Mouse (Mus musculus) lung, embryonic 14.5 days (tissue): ENCODE results near the gene Gm42421. TPM values are rescaled to one million over a fixed set of nuclear protein-coding genes. Genes with fewer than 3 reads are reported as not detected.
A peak's percentile ranks its signal among the peaks of the same experiment; 100 is the strongest.

Experiments
- ATAC-seq: fragments of 200-750 bp; cut with Nextera tagmentation; 2 replicates; pipeline ENCODE4 v1.8.0; 2017; ENCODE audit warnings: mild to moderate bottlenecking, moderate TSS enrichment, moderate library complexity; ENCODE audit not compliant: insufficient read depth
- DNase-seq: peaks from one replicate; pipeline ENCODE4 v3.0.0-alpha.2; 2015
- H3K27ac ChIP-seq: fragments of 300-500 bp; sonication (generic); 2 replicates; pipeline ENCODE4 v1.5.1; 2014; ENCODE audit warnings: low read depth, mild to moderate bottlenecking, moderate library complexity
- H3K27me3 ChIP-seq: fragments of 300-500 bp; sonication (generic); 2 replicates; pipeline ENCODE4 v1.6.1; 2014; ENCODE audit warnings: low read length, control low read depth; ENCODE audit not compliant: insufficient read depth
- H3K36me3 ChIP-seq: fragments of 300-500 bp; sonication (generic); 2 replicates; pipeline ENCODE4 v1.6.1; 2014; ENCODE audit warnings: control low read depth; ENCODE audit not compliant: insufficient read depth
- H3K4me1 ChIP-seq: fragments of 300-500 bp; sonication (generic); 2 replicates; pipeline ENCODE4 v1.6.1; 2014; ENCODE audit warnings: antibody characterized with exemption, control low read depth; ENCODE audit not compliant: insufficient read depth
- H3K4me2 ChIP-seq: fragments of 300-500 bp; sonication (generic); 2 replicates; pipeline ENCODE4 v1.6.1; 2014; ENCODE audit warnings: mild to moderate bottlenecking
- H3K4me3 ChIP-seq: fragments of 300-500 bp; sonication (generic); 2 replicates; pipeline ENCODE4 v1.5.1; 2014; ENCODE audit warnings: low read depth, low read length
- H3K9ac ChIP-seq: fragments of 300-500 bp; sonication (generic); 2 replicates; pipeline ENCODE4 v1.6.1; 2014
- H3K9me3 ChIP-seq: fragments of 300-500 bp; sonication (generic); 2 replicates; pipeline ENCODE4 v1.6.1; 2016; ENCODE audit warnings: low read depth, low read length, control low read depth
- CTCF ChIP-seq: IDR thresholded peaks from 2 replicates; pipeline ENCODE4 v1.5.1; 2016; ENCODE audit warnings: antibody characterized with exemption, low read depth
- WGBS: fragments of 180-500 bp; shearing (Covaris S2); extraction: QIAGEN DNeasy Blood & Tissue Kit; methylation state at CpG from one replicate; pipeline ENCODE4 v1.1.7; 2014; 5-methylcytosine and 5-hydroxymethylcytosine counted together
- polyA plus RNA-seq: library from polyadenylated mRNA; unstranded; fragments of >200 nt; fragmentation: Nextera tagmentation; extraction: Ambion mirVana; gene quantifications from 2 replicates; pipeline ENCODE4 v1.2.1, GENCODE M21; 2014

Gene Gm42421
- polyA plus RNA-seq, 1 experiment from 2014 or later = 0.79 TPM

DNA sequence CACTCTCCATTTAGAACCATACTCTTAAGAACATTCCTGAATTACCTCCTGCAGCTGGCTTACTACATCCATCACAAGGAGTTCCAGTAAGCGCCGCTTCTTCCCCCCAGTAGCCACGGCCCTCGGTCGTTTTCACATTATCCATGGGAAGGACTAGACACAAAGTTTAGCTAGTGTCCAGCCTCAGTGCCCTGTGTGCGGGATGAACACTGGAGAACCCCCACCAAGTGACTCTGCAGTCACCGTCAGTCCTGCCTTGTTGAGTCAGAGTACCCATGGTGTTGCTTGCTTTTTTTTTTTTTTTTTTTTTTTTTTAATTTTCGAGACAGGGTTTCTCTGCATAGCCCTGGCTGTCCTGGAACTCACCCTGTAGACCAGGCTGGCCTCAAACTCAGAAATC, 33.2 kb downstream of the Gm42421 start:
- WGBS = 79% methylated on average over 8 of the region's 8 CpGs
- TF ChIP-seq CTCF = no peak
- DNase-seq = no peak

DNA sequence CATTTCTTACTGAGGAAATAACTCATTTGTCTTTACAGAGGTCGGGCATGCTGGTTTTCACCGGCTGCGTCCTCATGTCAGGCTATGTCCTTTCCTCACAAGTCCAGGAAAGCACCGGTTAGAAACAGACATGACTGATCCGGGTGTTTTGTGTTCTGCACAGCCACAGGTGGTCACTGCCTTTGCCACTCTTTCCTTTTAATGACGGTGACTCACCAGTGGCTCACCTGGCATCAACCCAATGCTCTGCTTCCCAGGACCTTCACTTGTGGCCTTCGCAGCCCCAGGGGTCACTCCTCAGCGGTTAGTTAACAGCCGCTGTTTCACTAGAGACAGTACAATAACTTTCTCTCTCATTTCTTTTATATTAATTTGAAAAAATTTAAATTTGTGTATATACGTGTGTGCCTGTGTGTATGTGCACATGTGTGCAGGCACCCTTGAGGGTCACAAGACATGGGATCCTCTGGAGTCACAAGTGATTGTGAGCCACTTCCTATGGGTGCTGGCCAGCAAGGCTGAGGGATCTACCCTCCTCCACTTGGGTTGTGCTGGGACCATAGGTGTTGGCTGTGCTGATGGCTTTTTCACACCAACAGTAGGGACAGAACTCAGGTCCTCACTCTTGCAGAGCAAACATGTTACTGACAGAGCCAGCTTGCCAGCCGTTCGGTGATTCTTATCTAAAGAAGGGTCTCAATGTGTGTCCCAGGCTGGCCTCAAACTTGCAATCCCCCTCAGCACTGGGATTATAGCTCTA, 37.8 kb downstream of the Gm42421 start:
- H3K9me3 ChIP-seq = no peaks in the 10 kb centered on the region
- DNase-seq = peak; percentile 5
- H3K4me1 ChIP-seq = no peaks in the 10 kb centered on the region
- no peak overlapping the region for H3K4me2 ChIP-seq
- 73% methylated on average over 12 of the region's 12 CpGs for WGBS
- no peak for TF ChIP-seq CTCF
- no peaks in the 10 kb centered on the region for H3K27me3 ChIP-seq
- no peaks in the 10 kb centered on the region for H3K36me3 ChIP-seq
- H3K4me3 ChIP-seq = no peak overlapping the region
- no peak for ATAC-seq
- H3K9ac ChIP-seq = no peak overlapping the region
- no peak overlapping the region for H3K27ac ChIP-seq

More for the DNA sequence above, 33.2 kb downstream of the Gm42421 start:
- Histone ChIP-seq H3K9ac (no peak overlapping the region), H3K27ac (no peak overlapping the region), H3K4me1 (no peaks in the 10 kb centered on the region), H3K9me3 (no peaks in the 10 kb centered on the region), H3K27me3 (no peaks in the 10 kb centered on the region), H3K4me3 (no peak overlapping the region), H3K36me3 (no peaks in the 10 kb centered on the region), H3K4me2 (no peak overlapping the region)
- no peak for ATAC-seq

DNA sequence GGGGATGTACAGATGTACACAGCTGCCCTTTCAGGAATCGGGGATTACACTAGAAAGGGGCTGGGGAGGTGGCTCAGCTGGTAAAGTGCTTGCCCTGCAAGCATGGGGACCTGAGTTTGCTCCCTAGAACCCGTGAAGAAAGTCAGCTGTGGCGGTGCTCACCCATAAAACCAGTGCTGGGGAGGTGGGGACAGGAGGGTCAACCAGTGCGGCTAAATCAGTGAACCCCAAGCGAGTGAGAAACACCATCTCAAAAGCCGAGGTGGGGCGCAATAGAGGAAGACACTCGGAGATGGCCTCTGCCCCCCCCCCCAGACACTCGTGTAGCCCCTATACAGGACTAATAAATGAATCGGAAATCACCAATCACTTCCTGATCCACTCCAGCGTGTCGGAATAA, 38.7 kb downstream of the Gm42421 start:
- Histone ChIP-seq H3K9me3 (no peaks in the 10 kb centered on the region), H3K9ac (no peak overlapping the region), H3K4me1 (no peaks in the 10 kb centered on the region), H3K4me3 (no peak overlapping the region), H3K36me3 (no peaks in the 10 kb centered on the region), H3K4me2 (no peak overlapping the region), H3K27ac (no peak overlapping the region), H3K27me3 (no peaks in the 10 kb centered on the region)
- DNase-seq (no peak), ATAC-seq (no peak)
- 84% methylated on average over 12 of the region's 12 CpGs for WGBS
- TF ChIP-seq CTCF = no peak

GRCm38 (mm10) chr5:143972628-143973027, 44.7 kb downstream of the Gm42421 start:
- Histone ChIP-seq H3K27ac (no peak overlapping the region), H3K27me3 (no peaks in the 10 kb centered on the region), H3K9me3 (no peaks in the 10 kb centered on the region), H3K4me2 (no peak overlapping the region), H3K4me1 (no peaks in the 10 kb centered on the region), H3K4me3 (no peak overlapping the region), H3K36me3 (no peaks in the 10 kb centered on the region), H3K9ac (no peak overlapping the region)
- no peak for ATAC-seq
- no peak for DNase-seq
- WGBS = 18% methylated on average over 3 of the region's 3 CpGs
- TF ChIP-seq CTCF = no peak

DNA sequence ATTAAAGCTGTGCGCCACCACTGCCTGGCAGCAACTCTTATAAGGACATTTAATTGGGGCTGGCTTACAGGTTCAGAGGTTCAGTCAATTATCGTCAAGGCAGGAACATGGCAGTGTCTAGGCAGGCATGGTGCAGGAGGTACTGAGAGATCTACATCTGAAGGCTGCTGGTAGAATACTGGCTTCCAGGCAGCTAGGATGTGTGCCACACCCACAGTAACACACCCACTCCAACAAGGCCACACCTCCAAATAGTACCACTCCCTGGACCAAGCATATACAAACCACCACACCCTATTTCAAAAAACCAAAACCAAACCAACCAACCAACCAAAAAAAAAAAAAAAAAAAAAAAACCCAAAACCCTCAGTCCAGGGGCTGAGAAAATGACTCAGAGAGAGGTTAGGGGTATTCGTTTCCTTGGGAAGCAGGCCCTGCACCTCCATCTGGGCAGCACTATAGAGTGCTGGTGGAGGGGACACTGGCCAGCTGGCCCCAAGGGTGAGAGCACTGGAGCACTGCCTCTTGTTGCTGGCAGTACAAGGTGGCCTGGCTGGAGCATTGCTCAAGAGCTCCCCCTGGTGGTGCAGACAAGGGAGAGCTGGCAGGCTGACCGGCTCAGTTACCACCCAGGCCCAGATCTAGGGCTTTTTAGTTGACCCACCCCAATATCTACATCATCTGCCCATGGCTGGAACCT, 47.1 kb downstream of the Gm42421 start:
- Histone ChIP-seq H3K9ac (no peak overlapping the region), H3K4me2 (no peak overlapping the region), H3K4me1 (no peaks in the 10 kb centered on the region), H3K9me3 (no peaks in the 10 kb centered on the region), H3K27ac (no peak overlapping the region), H3K36me3 (no peaks in the 10 kb centered on the region), H3K4me3 (no peak overlapping the region), H3K27me3 (no peaks in the 10 kb centered on the region)
- 49% methylated on average over 4 of the region's 4 CpGs for WGBS
- peak; percentile 94 for TF ChIP-seq CTCF
- peak; percentile 84 for ATAC-seq
- peak; percentile 86 for DNase-seq

- no peak for TF ChIP-seq CTCF
- Histone ChIP-seq H3K9ac (no peak overlapping the region), H3K9me3 (no peaks in the 10 kb centered on the region), H3K4me1 (no peaks in the 10 kb centered on the region), H3K27me3 (no peaks in the 10 kb centered on the region), H3K36me3 (no peaks in the 10 kb centered on the region), H3K4me2 (no peak overlapping the region), H3K4me3 (no peak overlapping the region), H3K27ac (no peak overlapping the region)
- DNase-seq (no peak), ATAC-seq (no peak; the same call in 1 of the 2 replicates)
- 49% methylated on average over 2 of the region's 2 CpGs for WGBS
Measured at GRCm38 (mm10) chr5:143975631-143975933, 47.6 kb downstream of the Gm42421 start.

DNA sequence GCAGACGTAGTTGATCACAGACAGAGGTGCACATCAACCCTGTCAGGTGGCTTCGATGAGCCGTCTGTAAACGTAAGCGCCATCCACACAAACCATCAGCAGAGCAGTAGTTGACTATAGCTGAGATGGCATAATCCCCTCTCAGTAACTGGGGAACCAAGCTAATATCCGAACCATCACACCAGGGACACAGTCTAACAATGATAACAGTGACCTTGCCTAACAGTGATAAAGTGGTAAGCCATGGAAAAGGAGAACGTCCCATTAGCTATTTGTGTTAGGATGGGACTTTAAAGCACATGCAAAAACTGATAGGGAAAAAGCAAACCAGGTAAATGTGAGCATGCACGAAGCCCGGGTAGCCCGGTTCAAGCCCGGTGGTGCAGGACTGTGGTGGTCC, 48.3 kb downstream of the Gm42421 start:
- no peak overlapping the region for H3K4me3 ChIP-seq
- H3K27ac ChIP-seq = no peak overlapping the region
- no peaks in the 10 kb centered on the region for H3K4me1 ChIP-seq
- H3K36me3 ChIP-seq = no peaks in the 10 kb centered on the region
- no peak for TF ChIP-seq CTCF
- H3K9me3 ChIP-seq = no peaks in the 10 kb centered on the region
- no peak overlapping the region for H3K9ac ChIP-seq
- no peak for ATAC-seq
- WGBS = 78% methylated on average over 11 of the region's 11 CpGs
- H3K4me2 ChIP-seq = no peak overlapping the region
- DNase-seq = no peak
- H3K27me3 ChIP-seq = no peaks in the 10 kb centered on the region
